Mouse (Mus musculus): Measurements from ENCODE around the gene Gm16513.
"Not testable (repeated sequence)": the region's sequence is repeated elsewhere in the genome, so short reads cannot be mapped to it uniquely, and the experiment has no call there.

Gm16513 gene

DNA sequence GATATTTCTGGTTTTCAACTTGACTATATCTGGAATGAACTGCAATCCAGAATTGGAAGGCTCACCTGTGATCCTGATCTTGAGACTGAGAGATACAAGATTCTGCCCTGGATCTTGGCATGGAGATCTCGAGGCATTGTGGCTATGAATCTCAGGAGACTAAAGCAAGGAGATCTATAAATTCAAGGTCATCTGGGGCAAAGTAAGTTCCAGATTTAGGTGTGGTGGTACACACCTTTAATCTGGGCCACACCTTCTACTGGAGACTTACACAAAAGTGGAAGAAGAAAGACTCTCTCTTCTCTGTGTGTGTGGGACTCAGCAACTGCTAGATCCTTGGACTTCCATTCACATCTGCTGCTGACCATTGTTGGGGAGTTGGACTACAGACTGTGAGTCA is at the start of gene Gm16513:
Gene Gm16513 (plus strand): TSS at position 301 of the 400 bp plus-strand sequence.
- DNase-seq (ENCODE audit: low spot score) = not testable (repeated sequence)
